In genomic region chr16:72662837-72663350, GRCm38 (mm10) we compare ENCODE assay signal across 8 mouse cellular contexts.
DNase-seq lines count a peak whose midpoint lies in the region; ATAC-seq and TF ChIP-seq lines count a peak whose summit lies in the region.

No protein-coding gene starts in this region.

- under 1% methylated on average over 25 of the region's 26 CpGs for WGBS in hindbrain, postnatal 0 days

- peaks cover 3% of the 10 kb centered on the region; the same call in 1 of the 2 replicates for H3K4me1 ChIP-seq in hindbrain, postnatal 0 days (ENCODE audit: insufficient read depth, low read length)

- peak; percentile 90 for ATAC-seq in hindbrain, postnatal 0 days
- no peak for ATAC-seq in CD4-positive, CD25-positive, alpha-beta regulatory T cell, adult 4 months

- DNase-seq in adrenal gland, adult 2 months = peak; percentile 87
- DNase-seq in embryo, embryonic 10 days (ENCODE audit: low spot score) = peak; percentile 93
- peak; percentile 68 for DNase-seq in gastrocnemius, postnatal 10 days
- peak; percentile 85 for DNase-seq in hindbrain, postnatal 0 days (ENCODE audit: low spot score)
- peak; percentile 43 to 67 for DNase-seq in left cerebral cortex, adult 9 months (ENCODE audit: low spot score in 2 of 2)
- peak; percentile 77 to 84 for DNase-seq in lung, postnatal 4 days
- peak; percentile 46 to 58 for DNase-seq in right cerebral cortex, postnatal 36 days (ENCODE audit: low spot score in 2 of 2)

- H3K27ac ChIP-seq in hindbrain, postnatal 0 days = peak overlapping the region; percentile 69

- peak overlapping the region; percentile 92 for H3K4me2 ChIP-seq in hindbrain, postnatal 0 days (ENCODE audit: low read depth, low read length)

- peak; percentile 38 for TF ChIP-seq CTCF in hindbrain, postnatal 0 days (IDR thresholded peaks at IDR 0.05; ENCODE audit: low read depth)

- peak overlapping the region; percentile 70 for H3K4me3 ChIP-seq in hindbrain, postnatal 0 days (ENCODE audit: low read length)

- peak overlapping the region; percentile 61 for H3K9ac ChIP-seq in hindbrain, postnatal 0 days (replicated peaks; ENCODE audit: low read length)

- no peaks in the 10 kb centered on the region for H3K36me3 ChIP-seq in hindbrain, postnatal 0 days (ENCODE audit: insufficient read depth, low read length)

- H3K27me3 ChIP-seq in hindbrain, postnatal 0 days (ENCODE audit: insufficient read depth, low read length) = no peaks in the 10 kb centered on the region

- no peaks in the 10 kb centered on the region for H3K9me3 ChIP-seq in hindbrain, postnatal 0 days (ENCODE audit: low read length)
